Mouse (Mus musculus) left cerebral cortex, adult 11 months (tissue): ENCODE data around the gene Ddx19a.
"Not testable (repeated sequence)": the region's sequence is repeated elsewhere in the genome, so short reads cannot be mapped to it uniquely, and the experiment has no call there.

Experiments used
- DNase-seq: peaks from one replicate; pipeline ENCODE4 v3.0.0; 2022; ENCODE audit warnings: low spot score

Ddx19a gene

GRCm38 (mm10) chr8:110969910-110970770, 27.5 kb downstream of the Ddx19a start:
- DNase-seq: peak; percentile 91

DNA sequence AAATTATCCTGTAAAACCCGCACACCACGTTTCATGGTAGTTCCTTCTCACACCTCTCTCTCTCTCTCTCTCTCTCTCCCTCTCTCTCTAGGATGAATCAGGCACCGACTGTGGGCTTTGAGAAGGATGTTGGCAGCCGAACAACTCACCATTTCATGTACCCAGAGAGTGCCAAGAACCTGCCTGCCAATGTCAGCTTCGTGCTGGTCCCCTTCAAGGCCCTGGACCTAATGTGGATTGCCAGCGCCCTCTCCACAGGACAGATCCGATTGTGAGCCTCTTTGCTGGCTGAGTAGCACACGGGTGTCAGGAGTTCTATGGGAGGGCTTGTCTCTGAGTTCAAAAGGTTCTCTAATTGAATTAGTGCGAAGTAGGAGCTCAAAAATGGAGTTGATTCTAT, 30.3 kb downstream of the Ddx19a start:
- DNase-seq: no peak

GRCm38 (mm10) chr8:110966586-110966985, 31.0 kb downstream of the Ddx19a start:
- no peak for DNase-seq

DNA sequence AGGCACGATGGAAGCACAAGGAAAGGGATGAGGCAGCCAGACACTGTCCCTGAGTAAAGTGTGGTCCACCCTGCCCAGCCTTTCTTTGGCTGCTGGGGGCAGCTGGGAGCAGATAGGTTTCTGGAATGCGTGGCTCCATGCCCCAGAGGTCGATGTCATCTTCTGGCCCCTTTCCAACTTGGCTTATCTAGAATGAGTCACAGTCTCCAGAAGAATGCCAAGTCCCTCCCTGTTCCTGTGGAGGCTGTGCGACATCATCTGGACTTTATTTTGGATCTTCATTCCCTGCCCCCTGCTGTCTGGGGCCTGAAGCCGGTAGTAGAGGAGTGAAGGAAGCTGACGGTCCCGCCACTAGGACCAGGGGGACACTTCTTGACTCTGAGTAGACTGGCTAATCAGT, 32.0 kb downstream of the Ddx19a start:
- DNase-seq: peak; percentile 67

DNA sequence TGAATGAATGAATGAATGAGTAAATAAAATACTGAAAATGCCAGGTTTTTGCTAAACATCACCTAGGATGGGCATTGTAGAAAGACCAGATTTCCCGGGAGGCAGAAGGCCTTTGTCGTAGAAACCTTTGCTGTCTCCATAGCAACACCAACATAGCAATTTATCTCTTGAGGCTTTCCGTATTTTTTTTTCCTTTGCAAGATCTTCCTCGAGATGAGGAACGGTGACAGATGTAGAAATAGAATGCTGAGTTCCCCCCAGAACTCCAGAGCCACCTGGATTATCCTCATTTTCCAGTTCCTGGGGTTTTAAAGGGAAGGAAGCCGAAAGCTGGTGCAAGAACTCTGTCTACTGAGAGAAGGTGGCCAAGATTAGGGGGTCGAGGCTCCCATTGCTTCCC, 32.9 kb downstream of the Ddx19a start:
- DNase-seq: no peak

- no peak for DNase-seq
Observed at GRCm38 (mm10) chr8:110963051-110963450, 34.5 kb downstream of the Ddx19a start.

DNA sequence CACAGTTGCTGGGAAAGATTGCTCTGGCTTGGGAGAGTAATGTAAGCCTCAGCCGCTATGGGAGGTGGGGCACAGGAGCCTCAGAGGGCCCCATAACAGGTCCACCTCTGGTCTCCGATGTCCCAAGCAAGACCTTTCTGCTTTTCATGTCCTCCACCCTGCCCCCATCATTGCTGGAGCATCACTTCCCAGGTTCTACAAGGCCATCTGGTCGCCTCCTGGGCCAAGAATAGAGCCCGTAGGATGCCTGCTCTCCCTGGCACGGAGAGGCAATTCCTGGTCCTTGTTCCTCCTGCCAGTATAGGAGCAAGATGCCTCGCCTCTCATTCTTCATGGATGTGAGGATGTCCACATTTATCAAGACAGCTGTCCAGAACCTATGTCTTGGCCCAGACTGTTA, 37.7 kb downstream of the Ddx19a start:
- DNase-seq: no peak

- no peak for DNase-seq
Observed at GRCm38 (mm10) chr8:110959071-110959780, 38.4 kb downstream of the Ddx19a start.

DNA sequence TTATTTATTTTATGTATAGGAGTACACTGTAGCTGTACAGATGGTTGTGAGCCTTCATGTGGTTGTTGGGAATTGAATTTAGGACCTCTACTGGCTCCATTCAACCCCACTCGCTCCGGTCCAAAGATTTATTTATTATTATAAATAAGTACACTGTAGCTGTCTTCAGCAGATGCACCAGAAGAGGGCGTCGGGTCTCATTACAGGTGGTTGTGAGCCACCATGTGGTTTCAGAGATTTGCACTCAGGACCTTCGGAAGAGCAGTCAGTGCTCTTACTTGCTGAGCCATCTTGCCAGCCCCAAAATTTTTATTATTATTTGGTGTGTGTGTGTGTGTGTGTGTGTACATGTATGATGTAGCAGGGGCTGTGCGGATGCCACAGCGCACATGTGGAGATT, 39.0 kb downstream of the Ddx19a start:
- DNase-seq: not testable (repeated sequence)

DNA sequence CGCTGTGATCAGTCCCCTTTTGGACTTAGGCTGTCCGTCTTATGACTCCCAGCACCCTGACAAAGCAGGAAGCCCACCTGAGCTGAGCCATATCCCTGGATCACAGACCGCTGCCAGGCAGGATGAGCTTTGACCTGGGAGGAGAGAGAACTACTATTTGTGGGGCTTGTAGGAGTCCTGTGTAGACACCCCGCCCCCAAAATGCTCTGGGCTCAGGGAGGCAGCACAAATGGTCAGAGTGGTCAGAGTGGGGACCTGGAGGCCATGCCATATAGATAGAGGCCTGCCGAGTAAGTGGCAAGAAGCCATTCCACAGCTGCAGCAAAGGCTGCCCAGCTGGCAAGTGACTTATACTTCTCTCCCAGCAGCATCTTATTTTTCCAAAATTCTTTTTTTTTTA, 39.5 kb downstream of the Ddx19a start:
- DNase-seq: no peak

DNA sequence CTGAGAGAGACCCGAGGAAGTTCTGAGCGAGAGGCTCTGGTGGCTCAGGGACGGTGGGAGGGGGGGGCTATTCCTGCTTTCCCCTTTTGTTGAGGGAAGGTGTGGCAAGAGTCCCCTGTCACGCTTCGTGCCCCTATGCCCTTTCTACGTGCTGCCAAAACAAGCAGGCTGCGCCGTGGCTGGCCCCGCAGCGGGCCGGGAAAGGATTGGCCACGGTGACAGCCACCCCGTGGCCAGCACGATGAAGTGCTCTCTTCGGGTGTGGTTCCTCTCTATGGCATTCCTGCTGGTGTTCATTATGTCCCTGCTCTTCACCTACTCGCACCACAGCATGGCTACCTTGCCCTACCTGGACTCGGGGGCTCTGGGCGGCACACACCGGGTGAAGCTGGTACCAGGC, 40.1 kb downstream of the Ddx19a start:
- DNase-seq: no peak

- DNase-seq: no peak
Observed at GRCm38 (mm10) chr8:110956619-110957450, 40.8 kb downstream of the Ddx19a start.

GRCm38 (mm10) chr8:110954776-110955175, 42.8 kb downstream of the Ddx19a start:
- no peak for DNase-seq

GRCm38 (mm10) chr8:110950065-110950484, 47.5 kb downstream of the Ddx19a start:
- no peak for DNase-seq

DNA sequence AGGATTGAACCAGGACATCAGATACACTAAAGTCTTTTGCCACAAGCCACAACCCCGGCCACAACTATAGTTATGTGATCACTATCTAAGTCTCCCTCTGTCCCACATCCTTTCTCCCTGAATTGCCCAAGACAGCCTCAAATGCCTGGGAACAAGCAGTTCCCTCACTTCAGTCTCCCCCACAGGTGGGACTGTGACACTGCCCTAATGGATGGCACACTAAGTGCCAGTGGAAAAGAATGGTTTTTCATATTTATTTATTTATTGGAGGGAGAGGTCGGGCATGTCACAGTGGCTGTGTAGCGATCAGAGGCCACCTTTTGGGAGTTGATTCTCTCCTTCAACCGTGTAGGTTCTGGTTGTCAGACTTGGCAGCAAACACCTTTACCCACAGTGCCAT, 51.9 kb downstream of the Ddx19a start:
- no peak for DNase-seq

DNA sequence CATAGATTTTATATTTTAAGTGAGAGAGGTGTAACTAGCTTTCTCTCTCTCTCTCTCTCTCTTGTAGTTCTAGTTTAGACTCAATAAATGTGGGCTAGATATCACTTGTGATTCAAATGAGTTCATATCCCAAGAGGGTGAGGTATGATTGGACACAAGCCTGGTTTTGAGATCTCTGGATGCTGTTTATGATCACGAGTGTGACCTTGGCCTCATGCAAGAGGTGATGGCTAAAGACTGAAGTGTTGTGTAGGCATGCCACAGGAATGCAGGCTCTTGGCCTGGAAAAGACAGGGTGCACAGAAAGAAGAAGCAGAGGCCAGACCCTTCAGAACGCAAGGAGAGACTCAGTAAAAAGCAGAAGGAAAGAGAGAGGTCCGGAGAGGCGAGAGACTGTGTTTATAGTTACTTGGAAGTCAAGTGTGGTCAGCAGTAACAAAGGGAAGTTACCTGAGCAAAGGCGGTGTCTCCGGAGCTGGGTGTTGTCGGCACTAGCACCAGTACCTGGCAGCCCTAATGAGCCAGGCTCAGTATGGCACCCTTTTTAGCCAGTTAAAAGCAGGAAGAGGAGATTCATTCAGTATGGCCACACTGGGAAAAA, 53.2 kb downstream of the Ddx19a start:
- DNase-seq: no peak

- no peak for DNase-seq
Observed at GRCm38 (mm10) chr8:110941453-110941948, 56.1 kb downstream of the Ddx19a start.

GRCm38 (mm10) chr8:110940682-110941452, 56.7 kb downstream of the Ddx19a start:
- DNase-seq: no peak

DNA sequence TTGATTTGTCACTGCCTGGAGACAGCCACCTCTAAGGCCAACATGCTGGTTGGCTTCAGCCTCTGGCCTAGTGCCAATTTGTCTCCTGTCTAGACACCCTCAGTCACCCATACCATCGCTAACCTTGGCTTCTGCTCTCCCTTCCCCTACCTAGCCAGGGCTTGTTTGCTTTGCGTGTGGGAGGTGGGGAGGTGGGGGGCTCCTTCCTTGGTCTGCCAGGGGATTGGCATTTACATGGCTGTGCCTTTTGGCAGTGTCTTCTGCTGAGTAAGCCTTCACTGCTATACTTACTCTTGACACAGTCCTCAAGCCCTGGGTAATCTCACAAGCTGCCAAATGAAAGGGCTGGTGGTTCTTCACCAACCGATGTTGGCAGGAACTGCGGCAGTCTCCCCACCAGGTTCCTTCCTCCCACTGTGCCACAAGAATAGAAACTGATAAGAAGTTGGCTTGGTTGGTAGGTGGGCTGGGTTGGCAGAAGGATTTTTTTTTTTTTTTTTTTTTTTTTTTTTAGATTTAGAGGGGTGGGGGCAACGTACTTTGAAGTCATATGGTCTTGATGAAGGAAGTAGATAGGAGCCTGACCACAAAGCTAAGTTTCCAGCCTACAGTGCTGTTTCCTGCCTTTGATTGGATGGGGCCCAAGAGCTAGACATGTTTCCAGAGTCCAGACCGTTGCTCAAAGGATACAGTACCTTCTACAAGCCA, 58.6 kb downstream of the Ddx19a start:
- peak; percentile 71 for DNase-seq

- no peak for DNase-seq
Observed at GRCm38 (mm10) chr8:110936217-110936616, 61.4 kb downstream of the Ddx19a start.
